Mouse (Mus musculus): ENCODE measurements around the gene Sirpb1b. TPM values are rescaled to one million over a fixed set of nuclear protein-coding genes. Genes with fewer than 3 reads are reported as not detected.

Sirpb1b gene
- polyA plus RNA-seq, 1 experiment: 2.7 TPM

Other genes starting within 250 kb of the Sirpb1b start
- gene Gm9733, start 242.8 kb downstream of the Sirpb1b start, polyA plus RNA-seq (2012; rRNA removed): not detected in 2 replicates
- 0.19 and 0.28 TPM in 2 replicates for gene Sirpb1a, start 148.5 kb downstream of the Sirpb1b start, polyA plus RNA-seq (2012; rRNA removed)

Measured in testis, adult 2 months (tissue).